9 mouse cellular contexts compared by ENCODE assay signal in the genomic region with DNA sequence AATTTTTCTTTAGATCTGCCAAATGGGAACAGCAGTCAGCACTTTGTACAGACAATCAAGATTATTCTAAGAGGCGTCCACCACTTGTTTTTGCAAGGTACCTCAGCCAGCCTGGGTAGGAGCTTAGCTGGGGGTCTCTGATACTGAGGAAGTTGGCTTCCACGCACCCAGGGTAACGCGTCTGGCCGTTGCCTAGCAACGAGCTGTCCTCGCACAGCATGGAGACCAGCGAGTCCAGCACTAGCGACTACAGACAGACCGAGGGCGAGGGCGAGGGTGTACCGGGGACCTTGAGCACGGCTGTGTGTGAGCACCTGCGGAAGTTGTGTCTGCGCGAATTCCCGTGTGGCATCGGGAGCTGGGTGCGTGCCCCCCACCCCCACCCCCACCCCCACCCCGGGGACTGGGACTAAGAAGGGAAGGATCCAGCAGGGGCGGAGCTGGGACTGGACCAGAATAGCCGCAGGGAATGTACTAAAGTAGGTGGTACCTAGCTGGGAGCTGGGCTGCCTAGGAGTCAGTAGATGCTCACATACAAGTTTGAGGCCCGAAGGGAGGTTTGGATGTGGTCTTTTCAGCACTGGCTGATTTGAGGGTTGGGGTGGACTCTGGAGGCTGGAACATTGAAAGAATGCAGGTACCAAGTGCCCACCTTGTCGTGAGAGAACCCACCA. TPM values are rescaled to one million over a fixed set of nuclear protein-coding genes. Genes with fewer than 3 reads are reported as not detected.
DNase-seq lines count a peak whose midpoint lies in the region; ATAC-seq and TF ChIP-seq lines count a peak whose summit lies in the region.
"Had no signal": no experiment of that assay in that cellular context is flagged by ENCODE, and none has a peak within 500 bp of the region (broad histone marks: within the 10 kb centered on the region; RNA-seq: fewer than 3 reads in every experiment).

TSS of gene Lrrc43 (plus strand) at position 194 of the 674 bp plus-strand sequence.
TSS of gene Il31 (minus strand) at position 378 of the 674 bp plus-strand sequence.

- intact Hi-C loops in gastrocnemius, postnatal 36 days (cut with DNase I) = no loop called here

- H3K9me3 ChIP-seq in lung, postnatal 0 days (ENCODE audit: low read length) = no peaks in the 10 kb centered on the region
- H3K9me3 ChIP-seq in forebrain, embryonic 12.5 days = no peaks in the 10 kb centered on the region
- no peaks in the 10 kb centered on the region for H3K9me3 ChIP-seq in limb, embryonic 10.5 days (replicated peaks)

- no peak within 1 kb of the TSS for H3K9ac ChIP-seq in lung, postnatal 0 days (replicated peaks; ENCODE audit: low read depth)
- H3K9ac ChIP-seq in forebrain, embryonic 12.5 days = peak within 1 kb of the TSS; percentile 33; the same call in 1 of the 2 replicates

- no peaks in the 10 kb centered on the region for H3K4me1 ChIP-seq in lung, postnatal 0 days (ENCODE audit: insufficient read depth, low read depth, low read length)
- H3K4me1 ChIP-seq in forebrain, embryonic 12.5 days = peaks cover 8% of the 10 kb centered on the region
- H3K4me1 ChIP-seq in limb, embryonic 10.5 days = peaks cover 14% of the 10 kb centered on the region

- peaks cover 6% of the 10 kb centered on the region; the same call in 1 of the 2 replicates for H3K27me3 ChIP-seq in lung, postnatal 0 days (replicated peaks; ENCODE audit: insufficient read depth, low read length)
- H3K27me3 ChIP-seq in forebrain, embryonic 12.5 days = peaks cover 8% of the 10 kb centered on the region; the same call in 1 of the 2 replicates
- H3K27me3 ChIP-seq in limb, embryonic 10.5 days (ENCODE audit: low read depth, poor library complexity, severe bottlenecking) = no peaks in the 10 kb centered on the region

- TF ChIP-seq CTCF in lung, postnatal 0 days (IDR thresholded peaks at IDR 0.05) = no peak

- H3K4me3 ChIP-seq in lung, postnatal 0 days (ENCODE audit: low read depth, low read length) = no peak within 1 kb of the TSS
- peak within 1 kb of the TSS; percentile 25 for H3K4me3 ChIP-seq in forebrain, embryonic 12.5 days (replicated peaks)
- peak within 1 kb of the TSS; percentile 40 for H3K4me3 ChIP-seq in limb, embryonic 10.5 days

- ATAC-seq in lung, postnatal 0 days = 0 out of 2 replicates have a peak, but pooled peaks have one; percentile 16
- ATAC-seq in forebrain, embryonic 12.5 days (ENCODE audit: low FRiP score) = peak; percentile 69

- WGBS in lung, postnatal 0 days = 8% methylated on average over 25 of the region's 25 CpGs
- WGBS in forebrain, embryonic 12.5 days = 6% methylated on average over 25 of the region's 25 CpGs
- WGBS in limb, embryonic 10.5 days = 11% methylated on average over 25 of the region's 25 CpGs

- peak; percentile 18 for DNase-seq in lung, postnatal 0 days (ENCODE audit: low spot score)
- no peak for DNase-seq in lung, postnatal 25 days (ENCODE audit: low spot score)
- DNase-seq in limb, embryonic 10.5 days (ENCODE audit: low spot score) = peak; percentile 57
- peak; percentile 72 for DNase-seq in retina, embryonic 14.5 days (ENCODE audit: low spot score)
- no peak for DNase-seq in cerebellum, postnatal 4 days (ENCODE audit: low spot score in 2 of 2)
- DNase-seq in gastrocnemius, postnatal 36 days = no peak
- no peak for DNase-seq in left cerebral cortex, adult 18-20 months (ENCODE audit: low spot score in 2 of 2)
- DNase-seq: kidney, postnatal 10 days had no signal

- H3K36me3 ChIP-seq in lung, postnatal 0 days (ENCODE audit: insufficient read depth, low read length) = no peaks in the 10 kb centered on the region
- no peaks in the 10 kb centered on the region for H3K36me3 ChIP-seq in forebrain, embryonic 12.5 days (replicated peaks)
- no peaks in the 10 kb centered on the region for H3K36me3 ChIP-seq in limb, embryonic 10.5 days

- TF ChIP-seq EP300 in lung, postnatal 0 days (IDR thresholded peaks at IDR 0.05) = no peak

- no peak within 1 kb of the TSS for H3K27ac ChIP-seq in lung, postnatal 0 days (ENCODE audit: low read length)
- H3K27ac ChIP-seq in forebrain, embryonic 12.5 days = no peak within 1 kb of the TSS
- no peak within 1 kb of the TSS for H3K27ac ChIP-seq in limb, embryonic 10.5 days

- H3K4me2 ChIP-seq in lung, postnatal 0 days (replicated peaks; ENCODE audit: low read depth, low read length) = 0 out of 2 replicates have a peak within 1 kb of the TSS, but pooled peaks have one; percentile 25
- H3K4me2 ChIP-seq in forebrain, embryonic 12.5 days = peak within 1 kb of the TSS; percentile 56

RNA-seq across cellular contexts. Expression of gene Lrrc43, which starts in this region (rescaled TPM):
- 2.5 and 3.4 TPM in 2 replicates for polyA plus RNA-seq in lung, postnatal 0 days (2015; fragmentation: Nextera tagmentation; extraction: Ambion mirVana)
- not detected in 2 replicates for polyA plus RNA-seq in forebrain, embryonic 12.5 days (2016; fragmentation: Nextera tagmentation; extraction: Ambion mirVana)
- 0.08 TPM in 1 of 2 replicates, not detected in the other for polyA plus RNA-seq in limb, embryonic 10.5 days (2016; fragmentation: Nextera tagmentation; extraction: Ambion mirVana)
- total RNA-seq in gastrocnemius, postnatal 36 days (2021) = not detected
- under 1 TPM; 0.33 to 0.40 TPM for total RNA-seq in left cerebral cortex, adult 18-20 months (2021)

RNA-seq across cellular contexts. Expression of gene Il31, which starts in this region (rescaled TPM):
- polyA plus RNA-seq in lung, postnatal 0 days (2015; fragmentation: Nextera tagmentation; extraction: Ambion mirVana) = not detected in 2 replicates
- not detected in 2 replicates for polyA plus RNA-seq in forebrain, embryonic 12.5 days (2016; fragmentation: Nextera tagmentation; extraction: Ambion mirVana)
- not detected in 2 replicates for polyA plus RNA-seq in limb, embryonic 10.5 days (2016; fragmentation: Nextera tagmentation; extraction: Ambion mirVana)
- total RNA-seq in gastrocnemius, postnatal 36 days (2021) = not detected
- not detected for total RNA-seq in left cerebral cortex, adult 18-20 months (2021)

Comparison
In these comparisons a context has a peak if more than half of its experiments do, and no peak if none do; other contexts are left out.
1. DNase-seq: peak in lung, postnatal 0 days (single experiment) and retina, embryonic 14.5 days (single experiment); none in lung, postnatal 25 days (single experiment), cerebellum, postnatal 4 days (0 of 2), gastrocnemius, postnatal 36 days (0 of 2) and left cerebral cortex, adult 18-20 months (0 of 2).
2. Peak in ATAC-seq, H3K4me3 ChIP-seq, H3K9ac ChIP-seq and H3K4me2 ChIP-seq in forebrain, embryonic 12.5 days; RNA of the genes that start here not detected or under 1 TPM.
3. Peak in DNase-seq and H3K4me3 ChIP-seq in limb, embryonic 10.5 days; RNA of the genes that start here not detected or under 1 TPM.